Mouse (Mus musculus) kidney, embryonic 15.5 days (tissue): ENCODE data around the gene Cog7. TPM values are rescaled to one million over a fixed set of nuclear protein-coding genes. Genes with fewer than 3 reads are reported as not detected.

ENCODE experiments used
- ATAC-seq: fragments of 200-750 bp; cut with Nextera tagmentation; replicated peaks from 2 replicates; pipeline ENCODE4 v1.8.0; 2017; ENCODE audit warnings: moderate TSS enrichment; ENCODE audit not compliant: low FRiP score
- H3K27ac ChIP-seq: fragments of 300-500 bp; sonication (generic); 2 replicates; pipeline ENCODE4 v1.5.1; 2015; ENCODE audit warnings: mild to moderate bottlenecking, inconsistent platforms
- H3K27me3 ChIP-seq: fragments of 300-500 bp; sonication (generic); 2 replicates; pipeline ENCODE4 v1.6.1; 2015; ENCODE audit warnings: inconsistent platforms
- H3K36me3 ChIP-seq: fragments of 300-500 bp; sonication (generic); 2 replicates; pipeline ENCODE4 v1.6.1; 2015; ENCODE audit warnings: inconsistent platforms
- H3K4me1 ChIP-seq: fragments of 300-500 bp; sonication (generic); 2 replicates; pipeline ENCODE4 v1.6.1; 2015; ENCODE audit warnings: inconsistent platforms
- H3K4me2 ChIP-seq: fragments of 300-500 bp; sonication (generic); 2 replicates; pipeline ENCODE4 v1.6.1; 2015; ENCODE audit warnings: moderate library complexity, mild to moderate bottlenecking, inconsistent platforms
- H3K4me3 ChIP-seq: fragments of 300-500 bp; sonication (generic); replicated peaks from 2 replicates; pipeline ENCODE4 v1.5.1; 2015; ENCODE audit warnings: mild to moderate bottlenecking, inconsistent platforms
- H3K9ac ChIP-seq: fragments of 300-500 bp; sonication (generic); 2 replicates; pipeline ENCODE4 v1.6.1; 2015; ENCODE audit warnings: mild to moderate bottlenecking, inconsistent platforms
- H3K9me3 ChIP-seq: fragments of 300-500 bp; sonication (generic); replicated peaks from 2 replicates; pipeline ENCODE4 v1.6.1; 2016; ENCODE audit warnings: inconsistent platforms
- WGBS: fragments of 180-500 bp; shearing (Covaris S2); methylation state at CpG from one replicate; pipeline ENCODE4 v1.1.7; 2015; ENCODE audit warnings: mixed read lengths; 5-methylcytosine and 5-hydroxymethylcytosine counted together
- polyA plus RNA-seq: library from polyadenylated mRNA; unstranded; fragments of >200 nt; fragmentation: Nextera tagmentation; extraction: Ambion mirVana; gene quantifications from 2 replicates; pipeline ENCODE4 v1.2.1, GENCODE M21; 2015

The Cog7 gene
- polyA plus RNA-seq, 1 experiment from 2014 or later, result 29.5 TPM

DNA sequence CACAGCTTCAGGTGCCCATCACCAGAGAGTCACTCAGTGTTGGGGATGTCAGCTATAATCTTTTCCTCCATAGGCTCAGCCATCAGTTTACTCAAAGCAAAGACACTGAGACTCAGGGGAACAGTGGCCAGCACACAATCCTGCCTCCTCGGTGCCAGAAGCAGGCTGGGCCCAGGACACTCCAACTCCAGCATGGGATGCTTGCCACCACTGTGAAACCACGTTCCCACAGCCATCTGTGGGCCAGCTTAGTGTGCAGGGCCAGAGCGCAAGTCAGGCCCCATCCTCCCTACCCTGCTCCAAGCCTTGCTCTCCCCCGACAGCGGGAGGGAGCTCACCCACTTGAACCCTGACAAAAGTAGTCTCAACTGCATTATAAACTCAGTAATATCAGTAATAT lies 35.3 kb downstream of the Cog7 start:
- Histone ChIP-seq H3K36me3 (peaks cover 39% of the 10 kb centered on the region), H3K9me3 (no peaks in the 10 kb centered on the region), H3K4me3 (no peak overlapping the region), H3K27ac (no peak overlapping the region), H3K4me2 (no peak overlapping the region), H3K4me1 (no peaks in the 10 kb centered on the region), H3K9ac (no peak overlapping the region), H3K27me3 (no peaks in the 10 kb centered on the region)
- WGBS, result 85% methylated on average over 5 of the region's 5 CpGs
- no peak for ATAC-seq

DNA sequence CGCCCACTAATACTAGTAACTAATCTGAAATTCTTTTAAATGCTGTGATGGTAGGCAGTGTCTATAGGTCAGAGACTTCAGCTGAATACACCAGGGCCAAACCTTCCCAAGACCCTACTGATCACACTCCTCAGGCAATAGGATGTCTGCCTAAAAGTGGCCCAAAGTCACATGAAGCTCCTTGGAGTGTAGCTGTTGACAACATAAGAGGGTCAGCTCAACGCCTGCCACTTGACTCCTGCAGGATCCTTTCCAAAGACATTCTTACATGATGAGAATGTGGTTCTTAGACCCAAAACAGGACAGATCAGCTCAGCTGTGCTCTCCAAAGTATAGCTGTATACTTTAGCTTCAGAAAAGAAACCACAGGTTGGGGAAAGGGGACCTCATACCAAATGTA lies 39.1 kb downstream of the Cog7 start:
- WGBS, result 92% methylated on average over 2 of the region's 2 CpGs
- Histone ChIP-seq H3K4me3 (no peak overlapping the region), H3K4me1 (peaks cover 8% of the 10 kb centered on the region; the same call in 1 of the 2 replicates), H3K27me3 (no peaks in the 10 kb centered on the region), H3K9ac (no peak overlapping the region), H3K36me3 (peaks cover 23% of the 10 kb centered on the region), H3K27ac (peak overlapping the region; percentile 61; the same call in 1 of the 2 replicates), H3K4me2 (no peak overlapping the region), H3K9me3 (no peaks in the 10 kb centered on the region)
- ATAC-seq, result no peak

DNA sequence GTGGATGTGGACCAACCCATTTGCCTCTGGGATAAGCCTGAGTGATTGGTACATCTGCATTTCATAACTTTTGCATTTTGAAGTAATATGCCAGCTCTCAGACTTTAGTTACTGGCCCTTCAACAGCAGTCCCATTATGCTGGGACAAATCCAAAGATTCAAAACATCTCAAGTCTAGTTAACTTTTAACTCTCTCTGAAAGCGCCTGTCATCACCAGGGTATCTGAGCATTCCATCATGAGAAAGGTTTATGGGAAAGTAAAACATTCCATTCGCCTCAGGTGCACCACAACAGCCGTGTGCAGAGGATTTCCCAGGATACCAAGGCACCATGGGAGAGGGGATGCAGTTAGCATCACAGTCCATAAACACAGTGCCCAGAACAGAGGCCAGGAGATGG lies 39.9 kb downstream of the Cog7 start:
- Histone ChIP-seq H3K4me2 (no peak overlapping the region), H3K36me3 (peaks cover 23% of the 10 kb centered on the region), H3K9me3 (no peaks in the 10 kb centered on the region), H3K4me1 (peaks cover 15% of the 10 kb centered on the region), H3K27ac (peak overlapping the region; percentile 61; the same call in 1 of the 2 replicates), H3K27me3 (no peaks in the 10 kb centered on the region), H3K9ac (no peak overlapping the region), H3K4me3 (no peak overlapping the region)
- 76% methylated on average over 3 of the region's 3 CpGs for WGBS
- no peak for ATAC-seq

DNA sequence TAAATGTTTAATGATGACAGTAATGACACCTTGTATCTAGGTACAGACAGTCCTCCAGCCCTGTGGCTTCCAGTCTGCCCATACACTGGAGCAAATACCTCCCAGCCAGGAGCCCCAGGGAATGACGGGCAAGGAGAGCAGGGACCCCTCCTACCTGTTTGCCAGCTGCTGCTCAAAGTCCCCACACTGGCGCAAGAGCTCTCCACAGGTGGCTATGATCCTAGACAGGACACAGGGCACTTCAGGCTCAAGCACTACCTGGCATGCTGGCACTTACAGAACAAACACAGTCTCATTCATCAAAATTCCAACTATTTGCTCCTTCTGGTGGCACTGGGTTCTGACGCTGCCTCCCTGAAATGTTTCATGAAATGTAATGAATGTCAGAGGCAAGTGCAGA lies 40.5 kb downstream of the Cog7 start:
- no peak overlapping the region for H3K4me3 ChIP-seq
- peak overlapping the region; percentile 61; the same call in 1 of the 2 replicates for H3K27ac ChIP-seq
- no peak overlapping the region for H3K9ac ChIP-seq
- H3K9me3 ChIP-seq, result no peaks in the 10 kb centered on the region
- peaks cover 23% of the 10 kb centered on the region for H3K36me3 ChIP-seq
- no peak overlapping the region for H3K4me2 ChIP-seq
- ATAC-seq, result no peak
- H3K27me3 ChIP-seq, result no peaks in the 10 kb centered on the region
- peaks cover 21% of the 10 kb centered on the region for H3K4me1 ChIP-seq
- 87% methylated on average over 3 of the region's 3 CpGs for WGBS

DNA sequence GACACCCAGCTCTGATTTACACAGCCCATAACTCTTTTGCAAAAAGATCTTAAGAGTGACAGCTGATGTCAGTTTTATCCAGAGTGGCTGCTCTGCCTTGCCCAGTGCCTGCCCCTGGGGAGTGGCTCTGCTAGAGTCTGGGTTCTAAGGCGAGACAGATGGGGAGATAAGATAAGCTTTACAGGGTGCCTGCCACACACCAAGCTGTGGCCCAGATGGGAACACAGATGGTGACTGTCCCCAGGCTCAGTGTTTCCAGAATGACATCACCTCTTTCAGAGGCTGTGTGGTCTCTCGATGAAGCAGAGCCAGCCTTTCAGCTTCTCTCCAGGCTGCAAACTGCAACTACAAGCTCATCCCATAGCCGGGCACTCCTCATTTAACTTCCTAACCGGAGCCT lies 41.8 kb downstream of the Cog7 start:
- Histone ChIP-seq H3K4me3 (no peak overlapping the region), H3K9ac (no peak overlapping the region), H3K9me3 (no peaks in the 10 kb centered on the region), H3K36me3 (peaks cover 23% of the 10 kb centered on the region), H3K27ac (peak overlapping the region; percentile 37; the same call in 1 of the 2 replicates), H3K27me3 (no peaks in the 10 kb centered on the region), H3K4me2 (no peak overlapping the region), H3K4me1 (peaks cover 33% of the 10 kb centered on the region)
- ATAC-seq, result no peak
- WGBS, result 47% methylated on average over 4 of the region's 4 CpGs

GRCm38 (mm10) chr7:121939244-121939643 lies 42.3 kb downstream of the Cog7 start:
- H3K27ac ChIP-seq, result 0 out of 2 replicates have a peak overlapping the region, but pooled peaks have one; percentile 37
- H3K4me3 ChIP-seq, result no peak overlapping the region
- peaks cover 33% of the 10 kb centered on the region for H3K4me1 ChIP-seq
- H3K9me3 ChIP-seq, result no peaks in the 10 kb centered on the region
- H3K27me3 ChIP-seq, result no peaks in the 10 kb centered on the region
- no peak overlapping the region for H3K4me2 ChIP-seq
- whole genome bisulfite sequencing, result 49% methylated on average over 6 of the region's 6 CpGs
- no peak overlapping the region for H3K9ac ChIP-seq
- peaks cover 23% of the 10 kb centered on the region for H3K36me3 ChIP-seq
- ATAC-seq, result no peak

GRCm38 (mm10) chr7:121938124-121938891 lies 43.2 kb downstream of the Cog7 start:
- Histone ChIP-seq H3K27me3 (no peaks in the 10 kb centered on the region), H3K4me3 (no peak overlapping the region), H3K9ac (no peak overlapping the region), H3K9me3 (no peaks in the 10 kb centered on the region), H3K27ac (no peak overlapping the region), H3K36me3 (peaks cover 14% of the 10 kb centered on the region), H3K4me1 (peaks cover 37% of the 10 kb centered on the region), H3K4me2 (no peak overlapping the region)
- WGBS, result 83% methylated on average over 8 of the region's 8 CpGs
- no peak for ATAC-seq

- Histone ChIP-seq H3K27ac (peak overlapping the region; percentile 86), H3K27me3 (no peaks in the 10 kb centered on the region), H3K36me3 (0 out of 2 replicates have a peak, but pooled peaks cover 6% of the 10 kb centered on the region), H3K9ac (no peak overlapping the region), H3K4me3 (no peak overlapping the region), H3K9me3 (no peaks in the 10 kb centered on the region), H3K4me2 (no peak overlapping the region), H3K4me1 (peaks cover 37% of the 10 kb centered on the region)
- no peak for ATAC-seq
- 66% methylated on average over 14 of the region's 14 CpGs for WGBS
Observed at GRCm38 (mm10) chr7:121936861-121937630, 44.5 kb downstream of the Cog7 start.

DNA sequence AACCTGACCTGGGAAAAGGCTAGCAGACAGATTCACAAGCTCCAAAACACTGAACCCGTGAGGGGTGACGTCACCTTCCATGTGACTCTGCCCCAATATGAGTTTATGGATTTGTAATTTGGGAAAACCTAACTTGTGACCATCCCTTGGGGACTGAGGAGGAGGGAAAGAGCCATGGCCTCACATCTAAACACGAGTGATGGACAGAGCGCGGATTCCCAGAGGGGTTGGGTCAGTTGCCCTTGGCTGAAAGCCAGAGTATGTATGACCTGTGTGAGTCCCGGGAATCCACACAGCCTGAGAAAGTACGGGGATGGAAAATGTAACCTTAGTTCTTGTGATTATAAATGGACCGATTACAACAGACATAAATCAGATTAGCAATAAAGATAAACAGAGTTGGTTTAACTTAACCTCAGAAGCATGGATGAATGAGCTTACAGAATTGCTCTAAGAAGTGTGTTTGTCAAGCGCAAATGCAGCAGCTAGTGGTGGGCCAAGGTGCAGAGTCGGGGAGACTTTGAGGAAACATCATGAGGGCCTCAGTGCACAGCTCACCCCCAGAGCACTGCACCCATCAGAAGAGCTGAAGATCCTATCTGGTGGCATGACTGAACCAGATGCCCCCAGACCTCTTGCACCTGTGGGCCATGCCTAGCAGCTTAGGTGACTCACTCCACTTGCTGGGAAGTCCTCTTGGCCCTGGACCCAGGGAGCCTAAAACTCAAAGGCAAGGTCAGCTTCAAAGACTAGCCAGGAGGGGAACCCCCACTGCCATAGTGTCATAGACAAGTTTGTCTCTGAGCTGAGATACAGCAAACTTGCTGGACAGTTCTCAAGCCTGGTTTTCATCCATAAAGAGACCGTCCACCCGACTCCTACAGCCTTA lies 45.4 kb downstream of the Cog7 start:
- H3K9ac ChIP-seq, result no peak overlapping the region
- H3K4me2 ChIP-seq, result no peak overlapping the region
- WGBS, result 36% methylated on average over 12 of the region's 12 CpGs
- H3K9me3 ChIP-seq, result no peaks in the 10 kb centered on the region
- no peaks in the 10 kb centered on the region for H3K27me3 ChIP-seq
- H3K4me3 ChIP-seq, result no peak overlapping the region
- H3K36me3 ChIP-seq, result no peaks in the 10 kb centered on the region
- H3K4me1 ChIP-seq, result peaks cover 37% of the 10 kb centered on the region
- peak overlapping the region; percentile 86 for H3K27ac ChIP-seq
- ATAC-seq, result peak; percentile 81

DNA sequence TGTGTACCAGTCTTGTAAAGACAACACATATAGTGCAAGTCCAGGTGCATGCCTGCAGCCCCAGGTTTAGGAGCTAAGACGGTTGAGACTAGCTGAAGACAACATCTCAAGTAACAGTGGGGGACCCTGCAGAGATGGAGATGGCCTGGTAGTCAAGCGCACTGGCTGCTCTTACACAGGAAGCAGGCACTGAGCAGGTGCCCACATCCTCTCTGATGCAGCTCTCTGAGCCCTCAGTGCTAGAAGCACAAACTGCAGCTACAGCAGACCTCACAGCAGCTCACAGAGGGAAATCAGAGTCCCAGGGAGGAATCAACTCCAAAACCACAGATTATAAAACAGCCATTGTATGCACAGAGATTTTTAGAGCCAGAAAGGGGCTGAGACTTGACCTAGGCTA lies 47.2 kb downstream of the Cog7 start:
- no peaks in the 10 kb centered on the region for H3K27me3 ChIP-seq
- no peak overlapping the region for H3K4me2 ChIP-seq
- H3K36me3 ChIP-seq, result peaks cover 10% of the 10 kb centered on the region
- H3K4me3 ChIP-seq, result no peak overlapping the region
- H3K27ac ChIP-seq, result peak overlapping the region; percentile 33
- no peak for ATAC-seq
- H3K9ac ChIP-seq, result no peak overlapping the region
- H3K9me3 ChIP-seq, result no peaks in the 10 kb centered on the region
- 78% methylated on average over 2 of the region's 2 CpGs for WGBS
- H3K4me1 ChIP-seq, result peaks cover 37% of the 10 kb centered on the region

DNA sequence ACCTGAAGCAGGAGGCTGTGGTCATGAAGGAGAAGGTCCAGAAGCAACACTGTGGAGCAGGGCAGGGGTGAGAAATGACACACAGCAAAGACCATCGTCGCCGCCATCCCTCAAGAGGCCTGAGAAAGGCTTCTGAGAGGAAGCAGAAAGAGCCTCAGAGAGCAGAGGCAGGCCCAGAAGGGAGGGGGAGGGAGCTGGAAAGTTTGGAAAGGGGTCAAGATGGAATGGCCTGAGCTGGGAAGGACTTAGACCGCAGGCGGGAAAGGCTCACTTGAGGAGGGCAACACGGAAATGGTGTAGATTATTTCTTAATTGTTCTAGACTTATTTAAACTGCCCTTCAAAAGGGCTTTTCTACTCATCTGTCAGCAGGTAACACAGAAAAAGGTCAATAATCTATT lies 47.8 kb downstream of the Cog7 start:
- no peak overlapping the region for H3K4me3 ChIP-seq
- no peak overlapping the region for H3K9ac ChIP-seq
- H3K9me3 ChIP-seq, result no peaks in the 10 kb centered on the region
- peak overlapping the region; percentile 67 for H3K27ac ChIP-seq
- ATAC-seq, result no peak
- H3K4me2 ChIP-seq, result no peak overlapping the region
- peaks cover 31% of the 10 kb centered on the region for H3K4me1 ChIP-seq
- peaks cover 16% of the 10 kb centered on the region for H3K36me3 ChIP-seq
- 65% methylated on average over 6 of the region's 6 CpGs for WGBS
- no peaks in the 10 kb centered on the region for H3K27me3 ChIP-seq
